Mouse (Mus musculus) lung, embryonic 14.5 days (tissue): ENCODE results near the gene Frat2. TPM values are rescaled to one million over a fixed set of nuclear protein-coding genes. Genes with fewer than 3 reads are reported as not detected.

ENCODE experiments used
- ATAC-seq: fragments of 200-750 bp; cut with Nextera tagmentation; 2 replicates; pipeline ENCODE4 v1.8.0; 2017; ENCODE audit warnings: mild to moderate bottlenecking, moderate TSS enrichment, moderate library complexity; ENCODE audit not compliant: insufficient read depth
- DNase-seq: peaks from one replicate; pipeline ENCODE4 v3.0.0-alpha.2; 2015
- H3K27ac ChIP-seq: fragments of 300-500 bp; sonication (generic); 2 replicates; pipeline ENCODE4 v1.5.1; 2014; ENCODE audit warnings: low read depth, mild to moderate bottlenecking, moderate library complexity
- H3K27me3 ChIP-seq: fragments of 300-500 bp; sonication (generic); 2 replicates; pipeline ENCODE4 v1.6.1; 2014; ENCODE audit warnings: low read length, control low read depth; ENCODE audit not compliant: insufficient read depth
- H3K36me3 ChIP-seq: fragments of 300-500 bp; sonication (generic); 2 replicates; pipeline ENCODE4 v1.6.1; 2014; ENCODE audit warnings: control low read depth; ENCODE audit not compliant: insufficient read depth
- H3K4me1 ChIP-seq: fragments of 300-500 bp; sonication (generic); 2 replicates; pipeline ENCODE4 v1.6.1; 2014; ENCODE audit warnings: antibody characterized with exemption, control low read depth; ENCODE audit not compliant: insufficient read depth
- H3K4me2 ChIP-seq: fragments of 300-500 bp; sonication (generic); 2 replicates; pipeline ENCODE4 v1.6.1; 2014; ENCODE audit warnings: mild to moderate bottlenecking
- H3K4me3 ChIP-seq: fragments of 300-500 bp; sonication (generic); 2 replicates; pipeline ENCODE4 v1.5.1; 2014; ENCODE audit warnings: low read depth, low read length
- H3K9ac ChIP-seq: fragments of 300-500 bp; sonication (generic); 2 replicates; pipeline ENCODE4 v1.6.1; 2014
- H3K9me3 ChIP-seq: fragments of 300-500 bp; sonication (generic); 2 replicates; pipeline ENCODE4 v1.6.1; 2016; ENCODE audit warnings: low read depth, low read length, control low read depth
- CTCF ChIP-seq: IDR thresholded peaks from 2 replicates; pipeline ENCODE4 v1.5.1; 2016; ENCODE audit warnings: antibody characterized with exemption, low read depth
- WGBS: fragments of 180-500 bp; shearing (Covaris S2); extraction: QIAGEN DNeasy Blood & Tissue Kit; methylation state at CpG from one replicate; pipeline ENCODE4 v1.1.7; 2014; 5-methylcytosine and 5-hydroxymethylcytosine counted together
- polyA plus RNA-seq: library from polyadenylated mRNA; unstranded; fragments of >200 nt; fragmentation: Nextera tagmentation; extraction: Ambion mirVana; gene quantifications from 2 replicates; pipeline ENCODE4 v1.2.1, GENCODE M21; 2014

Frat2 gene
- polyA plus RNA-seq, 1 experiment from 2014 or later: 2.6 TPM

- Histone ChIP-seq H3K4me2 (no peak overlapping the region), H3K27me3 (no peaks in the 10 kb centered on the region), H3K4me3 (no peak overlapping the region), H3K9ac (no peak overlapping the region), H3K27ac (no peak overlapping the region), H3K9me3 (no peaks in the 10 kb centered on the region), H3K36me3 (no peaks in the 10 kb centered on the region), H3K4me1 (no peaks in the 10 kb centered on the region)
- no peak for TF ChIP-seq CTCF
- 71% methylated on average over 5 of the region's 5 CpGs for WGBS
- no peak for ATAC-seq
- DNase-seq: no peak
Measured at GRCm38 (mm10) chr19:41810074-41810473, 37.9 kb downstream of the Frat2 start.

- WGBS: 67% methylated on average over 8 of the region's 8 CpGs
- Histone ChIP-seq H3K4me3 (no peak overlapping the region), H3K36me3 (no peaks in the 10 kb centered on the region), H3K4me1 (no peaks in the 10 kb centered on the region), H3K9me3 (no peaks in the 10 kb centered on the region), H3K4me2 (no peak overlapping the region), H3K27me3 (no peaks in the 10 kb centered on the region), H3K9ac (no peak overlapping the region), H3K27ac (no peak overlapping the region)
- DNase-seq (no peak), ATAC-seq (no peak)
- no peak for TF ChIP-seq CTCF
Measured at GRCm38 (mm10) chr19:41808104-41808634, 39.8 kb downstream of the Frat2 start.

- no peak overlapping the region for H3K4me2 ChIP-seq
- DNase-seq (no peak), ATAC-seq (no peak)
- H3K27ac ChIP-seq: no peak overlapping the region
- TF ChIP-seq CTCF: no peak
- no peaks in the 10 kb centered on the region for H3K36me3 ChIP-seq
- no peak overlapping the region for H3K4me3 ChIP-seq
- 74% methylated on average over 9 of the region's 9 CpGs for WGBS
- H3K9ac ChIP-seq: no peak overlapping the region
- H3K4me1 ChIP-seq: no peaks in the 10 kb centered on the region
- no peaks in the 10 kb centered on the region for H3K9me3 ChIP-seq
- H3K27me3 ChIP-seq: no peaks in the 10 kb centered on the region
Measured at GRCm38 (mm10) chr19:41807497-41807896, 40.4 kb downstream of the Frat2 start.

GRCm38 (mm10) chr19:41805831-41806230 is 42.1 kb downstream of the Frat2 start:
- Histone ChIP-seq H3K4me2 (no peak overlapping the region), H3K4me3 (no peak overlapping the region), H3K4me1 (no peaks in the 10 kb centered on the region), H3K36me3 (no peaks in the 10 kb centered on the region), H3K27me3 (no peaks in the 10 kb centered on the region), H3K9ac (no peak overlapping the region), H3K9me3 (no peaks in the 10 kb centered on the region), H3K27ac (no peak overlapping the region)
- DNase-seq: no peak
- WGBS: 87% methylated on average over 4 of the region's 4 CpGs
- TF ChIP-seq CTCF: peak; percentile 38
- ATAC-seq: no peak

- H3K9ac ChIP-seq: no peak overlapping the region
- no peak overlapping the region for H3K4me2 ChIP-seq
- DNase-seq (peak; percentile 39), ATAC-seq (no peak)
- no peaks in the 10 kb centered on the region for H3K36me3 ChIP-seq
- no peak overlapping the region for H3K27ac ChIP-seq
- 0 out of 2 replicates have a peak, but pooled peaks cover 5% of the 10 kb centered on the region for H3K4me1 ChIP-seq
- WGBS: 44% methylated on average over 7 of the region's 7 CpGs
- no peaks in the 10 kb centered on the region for H3K9me3 ChIP-seq
- peak; percentile 52 for TF ChIP-seq CTCF
- H3K4me3 ChIP-seq: no peak overlapping the region
- no peaks in the 10 kb centered on the region for H3K27me3 ChIP-seq
Measured at GRCm38 (mm10) chr19:41803322-41803721, 44.6 kb downstream of the Frat2 start.

- no peak for TF ChIP-seq CTCF
- WGBS: under 1% methylated on average over 47 of the region's 48 CpGs
- Histone ChIP-seq H3K27ac (peak within 1 kb of the TSS; percentile 63), H3K4me2 (peak within 1 kb of the TSS; percentile 70), H3K4me1 (0 out of 2 replicates have a peak, but pooled peaks cover 5% of the 10 kb centered on the region), H3K27me3 (no peaks in the 10 kb centered on the region), H3K9me3 (no peaks in the 10 kb centered on the region), H3K36me3 (no peaks in the 10 kb centered on the region), H3K4me3 (peak within 1 kb of the TSS; percentile 81), H3K9ac (peak within 1 kb of the TSS; percentile 85)
- DNase-seq (peak; percentile 97), ATAC-seq (peak; percentile 100)
Measured at GRCm38 (mm10) chr19:41801742-41802369, 46.1 kb downstream of the Frat2 start, which contains the start of gene Arhgap19. Arhgap19 (minus strand) TSS chr19:41802047.

- Histone ChIP-seq H3K4me2 (peak overlapping the region; percentile 70), H3K4me3 (peak overlapping the region; percentile 81), H3K9me3 (no peaks in the 10 kb centered on the region), H3K4me1 (0 out of 2 replicates have a peak, but pooled peaks cover 5% of the 10 kb centered on the region), H3K36me3 (no peaks in the 10 kb centered on the region), H3K27me3 (no peaks in the 10 kb centered on the region), H3K27ac (peak overlapping the region; percentile 63), H3K9ac (peak overlapping the region; percentile 85)
- no peak for TF ChIP-seq CTCF
- 2% methylated on average over 26 of the region's 26 CpGs for WGBS
- ATAC-seq (no peak; the same call in 1 of the 2 replicates), DNase-seq (peak; percentile 45)
Measured at GRCm38 (mm10) chr19:41800986-41801741, 46.8 kb downstream of the Frat2 start.
